Mouse (Mus musculus) thymus, postnatal 36 days (tissue): Measurements from ENCODE around the gene Kcng4.

Experiments used
- DNase-seq, 2 experiments: peaks; one replicate each; pipeline ENCODE4 v3.0.0; 2022; ENCODE audit warnings: mixed read lengths in 2 of 2

Gene Kcng4

GRCm38 (mm10) chr8:119606224-119606623 is 29.3 kb downstream of the Kcng4 start:
- no peak for DNase-seq

DNA sequence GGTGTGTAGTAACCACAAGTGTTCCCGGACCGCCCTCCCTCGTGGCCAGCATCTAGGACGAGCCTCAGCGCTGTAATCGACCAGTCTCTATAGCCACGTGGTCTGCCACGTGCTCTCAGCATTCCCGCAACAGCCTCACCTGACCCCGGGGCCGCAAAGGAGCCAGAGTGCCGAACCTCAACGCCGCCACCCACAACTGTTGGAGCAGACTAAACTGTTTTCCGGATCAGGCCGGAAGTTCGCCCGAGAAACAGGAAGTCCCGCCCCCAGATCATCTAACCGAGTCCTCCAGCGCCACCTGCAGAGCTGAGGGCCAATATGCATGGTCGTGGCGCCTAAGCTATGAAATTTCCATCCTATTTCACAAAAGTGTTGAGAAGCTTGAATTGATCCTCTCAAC is 30.5 kb downstream of the Kcng4 start, which contains the start of gene Taf1c:
Gene Taf1c (minus strand): TSS at position 227 of the 400 bp plus-strand sequence.
- DNase-seq = peak; percentile 89 to 92

- no peak for DNase-seq
Observed at GRCm38 (mm10) chr8:119604398-119604803, 31.1 kb downstream of the Kcng4 start.

GRCm38 (mm10) chr8:119603771-119604170 is 31.7 kb downstream of the Kcng4 start:
- DNase-seq = no peak

GRCm38 (mm10) chr8:119591456-119591855 is 44.0 kb downstream of the Kcng4 start:
- no peak for DNase-seq

GRCm38 (mm10) chr8:119590348-119590747 is 45.1 kb downstream of the Kcng4 start:
- no peak for DNase-seq

DNA sequence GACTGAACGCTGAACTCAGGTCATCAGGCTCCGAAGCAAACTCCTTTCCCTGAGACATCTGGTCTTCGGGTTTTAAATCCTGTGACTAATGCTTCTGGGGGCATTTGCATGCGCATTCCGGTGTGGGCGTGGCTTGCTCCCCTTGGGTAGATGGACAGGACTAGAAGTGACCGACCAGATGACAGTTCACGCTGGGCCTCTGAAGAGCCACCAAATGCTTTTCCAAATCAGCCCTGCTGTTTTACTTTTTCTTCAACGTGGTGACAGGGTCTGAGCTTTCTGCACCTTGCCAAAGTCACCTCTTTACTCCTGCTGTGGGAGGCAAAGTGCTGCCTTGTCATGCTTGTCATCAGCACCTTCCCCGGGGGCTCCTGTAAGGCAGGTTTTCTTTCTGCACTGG is 46.6 kb downstream of the Kcng4 start:
- DNase-seq = no peak

GRCm38 (mm10) chr8:119588321-119588720 is 47.2 kb downstream of the Kcng4 start:
- no peak for DNase-seq

DNA sequence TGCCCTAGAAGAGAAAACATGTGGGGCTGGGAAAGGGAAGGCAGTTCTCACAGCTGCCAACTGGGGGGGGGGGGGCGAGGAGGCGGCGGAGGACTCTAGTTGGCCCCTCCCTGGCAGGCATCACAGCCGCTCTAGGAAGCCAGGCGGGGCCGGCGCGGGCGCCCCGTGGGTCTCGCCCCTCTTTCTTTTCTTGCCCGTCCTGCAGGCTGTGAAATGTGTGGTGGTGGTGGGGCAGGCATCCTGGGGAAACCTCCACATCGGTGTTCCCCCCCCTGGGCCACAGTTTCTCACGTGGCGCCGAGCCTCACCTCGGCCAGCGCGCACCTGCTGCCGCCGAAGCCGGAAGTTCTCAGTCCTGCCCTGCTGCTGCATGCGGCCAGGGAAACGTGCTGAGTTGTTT is 49.6 kb downstream of the Kcng4 start:
- peak; percentile 13 to 41 for DNase-seq

GRCm38 (mm10) chr8:119580441-119581161 is 54.9 kb downstream of the Kcng4 start:
- no peak for DNase-seq

DNA sequence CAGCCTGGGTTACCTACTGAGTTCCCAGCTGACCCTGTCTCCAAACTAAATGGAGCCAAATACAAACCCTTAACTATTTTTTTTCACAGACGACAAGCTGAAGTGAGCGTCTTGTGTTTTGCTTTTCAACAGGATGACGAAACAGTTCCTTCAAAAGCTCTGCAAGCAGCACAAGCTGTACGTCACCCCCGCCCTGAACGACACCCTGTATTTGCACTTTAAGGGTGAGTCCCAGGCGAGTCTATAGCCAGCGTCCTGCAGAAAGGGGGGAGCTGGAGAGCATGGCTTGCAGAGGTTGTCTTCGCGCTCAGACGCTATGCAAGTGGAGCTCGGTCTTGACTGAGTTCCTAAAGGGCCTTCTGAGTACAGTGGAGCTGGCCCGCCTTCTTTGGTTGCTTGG is 56.4 kb downstream of the Kcng4 start:
- DNase-seq = no peak

DNA sequence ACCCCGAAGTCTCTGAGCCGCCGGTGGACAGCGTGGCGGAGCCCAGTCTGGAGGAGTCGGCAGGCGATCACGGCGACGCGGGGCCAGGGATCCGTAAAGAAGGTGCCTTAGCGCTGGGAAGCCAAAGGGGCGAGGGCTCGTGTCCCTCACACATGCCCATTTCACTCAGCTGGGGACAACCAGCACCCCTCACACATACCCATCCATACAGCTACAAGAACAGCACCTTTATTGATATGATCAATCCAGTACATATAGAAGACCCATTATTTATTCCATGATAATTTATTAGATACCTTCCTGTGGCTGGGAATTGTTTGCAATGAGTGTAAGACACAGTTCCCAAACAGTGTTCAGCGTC is 60.1 kb downstream of the Kcng4 start:
- no peak for DNase-seq

DNA sequence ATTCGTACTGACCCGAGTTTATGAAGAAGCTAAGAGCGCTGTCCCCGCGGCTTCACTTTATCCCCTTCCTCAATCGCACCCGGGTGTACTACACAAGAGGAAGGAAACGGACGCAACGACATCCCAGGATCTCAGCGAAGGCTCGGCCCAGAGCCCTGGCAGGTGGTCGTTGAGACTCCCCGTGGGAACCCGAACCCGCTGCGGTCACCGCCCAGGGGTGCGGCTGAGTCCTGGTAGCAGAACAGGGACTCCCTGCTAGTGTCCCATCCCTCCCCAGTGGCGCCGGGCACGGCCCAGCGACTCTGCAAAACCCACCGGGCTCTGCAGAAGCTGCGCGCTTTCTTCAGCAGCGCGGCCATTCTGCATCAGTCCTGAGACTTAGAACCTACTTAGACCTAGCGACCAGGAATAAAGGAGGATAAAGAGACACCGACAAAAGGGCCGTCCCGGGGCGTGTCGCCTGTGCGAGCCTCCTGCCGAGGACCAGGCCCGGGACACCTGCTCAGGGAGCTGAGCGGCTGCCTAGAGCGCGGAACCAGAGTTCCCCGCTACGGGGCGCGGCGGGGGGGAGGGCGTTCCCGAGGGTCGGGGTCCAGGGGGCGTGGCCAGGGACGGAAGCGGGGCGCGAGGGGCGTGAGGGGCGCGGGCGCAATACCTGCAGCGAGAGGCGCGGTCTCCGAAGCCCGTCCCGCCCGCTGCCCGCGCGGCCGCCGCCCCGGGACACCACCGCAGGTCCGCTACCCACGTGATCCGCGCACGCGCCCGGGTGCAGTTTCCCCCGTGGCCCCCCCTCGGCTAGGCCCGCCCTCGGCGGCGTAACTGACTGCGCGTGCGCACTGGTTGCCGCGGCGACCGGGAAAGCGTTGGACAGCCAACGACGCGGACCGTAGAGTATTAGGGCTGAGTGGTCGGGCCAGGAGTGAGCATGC is 60.8 kb downstream of the Kcng4 start, which contains the start of the genes Hsdl1 and Dnaaf1:
Gene Hsdl1 (minus strand): TSS at position 747 of the 929 bp plus-strand sequence.
Gene Dnaaf1 (plus strand): TSS at position 799 of the 929 bp plus-strand sequence.
- DNase-seq = peak; percentile 95 to 96
